Mouse (Mus musculus): ENCODE data around the gene Gpr68.

GRCm38 (mm10) chr12:100907598-100908297, at the start of gene Gpr68:
- no peak for TF ChIP-seq CTCF (IDR thresholded peaks at IDR 0.05; ENCODE audit: control insufficient read depth, insufficient read depth, low read length)
- no peak for TF ChIP-seq POLR2A (IDR thresholded peaks at IDR 0.05; ENCODE audit: borderline replicate concordance, control insufficient read depth, low read depth, low read length)

All from bone marrow, adult 2 months (tissue).